Mouse (Mus musculus) ovary, adult 2 months (tissue): ENCODE measurements around the gene Itpripl2. TPM values are rescaled to one million over a fixed set of nuclear protein-coding genes. Genes with fewer than 3 reads are reported as not detected.

Experiments
- polyA plus RNA-seq: library from polyadenylated mRNA; depleted of rRNA; stranded (reverse); fragments of >200 nt; gene quantifications from 2 replicates; pipeline ENCODE4 v1.2.3, GENCODE M21; 2012; rRNA removed

The Itpripl2 gene
- 20.2 and 28.6 TPM in 2 replicates for polyA plus RNA-seq

DNA sequence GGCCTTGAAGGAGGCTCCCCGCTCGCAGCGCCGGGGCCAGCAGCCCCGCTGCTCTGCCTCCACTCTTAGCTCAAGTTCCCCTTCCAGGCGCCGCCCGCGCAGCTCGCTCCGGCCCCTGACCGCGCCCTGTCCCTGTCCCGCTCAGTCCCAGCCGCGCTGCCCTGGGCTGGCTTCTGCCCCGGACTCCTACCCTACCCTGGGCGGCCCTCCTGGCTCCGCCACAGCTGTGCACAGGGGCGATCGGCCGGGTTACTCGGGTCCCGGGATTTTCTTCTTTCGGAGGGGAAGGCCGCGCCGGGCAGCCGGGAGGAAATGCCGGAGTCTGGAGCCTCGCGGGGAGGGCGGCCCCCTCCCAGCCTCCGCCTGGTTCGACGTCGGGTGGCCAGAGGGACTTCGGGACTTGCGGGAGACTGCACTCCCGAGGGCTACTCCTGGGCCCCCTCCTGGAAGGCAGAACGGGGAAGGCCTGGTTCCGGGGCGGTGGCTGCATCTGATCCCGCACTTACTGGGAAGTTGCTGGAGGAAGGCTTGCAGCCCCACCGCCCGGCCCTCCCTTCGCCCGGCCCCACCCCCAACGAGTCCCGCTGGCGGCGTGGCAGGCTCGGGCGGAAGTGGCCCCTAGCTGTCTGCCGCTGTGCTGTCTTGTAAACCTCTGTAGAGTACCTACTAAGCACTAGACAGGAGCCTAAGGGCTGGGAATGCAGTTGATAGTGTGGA lies at the start of gene Itpripl2:
Gene Itpripl2 (minus strand): TSS at position 545 of the 717 bp plus-strand sequence.

DNA sequence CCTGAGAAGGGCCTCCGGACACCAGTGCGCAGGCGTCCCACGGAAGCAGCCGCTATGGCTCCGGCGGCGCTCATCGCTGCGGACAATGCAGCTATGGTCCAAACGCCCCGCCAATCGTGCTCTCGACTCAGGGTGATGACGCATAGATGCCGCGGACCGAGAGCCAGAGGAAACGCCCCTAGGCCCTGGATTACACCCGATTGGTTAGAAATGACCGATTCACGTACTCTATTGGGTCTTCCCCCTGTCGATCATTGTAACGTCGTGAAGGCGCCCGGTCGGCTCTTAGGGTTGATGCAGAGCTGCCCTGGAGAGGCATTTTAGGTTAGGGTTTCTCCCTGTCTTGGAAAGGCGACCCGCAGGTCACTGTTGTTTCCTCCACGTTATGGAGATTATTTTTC lies 41.4 kb upstream of the Itpripl2 start, which contains the start of gene Coq7:
Gene Coq7 (minus strand): TSS at position 179 of the 401 bp plus-strand sequence.

DNA sequence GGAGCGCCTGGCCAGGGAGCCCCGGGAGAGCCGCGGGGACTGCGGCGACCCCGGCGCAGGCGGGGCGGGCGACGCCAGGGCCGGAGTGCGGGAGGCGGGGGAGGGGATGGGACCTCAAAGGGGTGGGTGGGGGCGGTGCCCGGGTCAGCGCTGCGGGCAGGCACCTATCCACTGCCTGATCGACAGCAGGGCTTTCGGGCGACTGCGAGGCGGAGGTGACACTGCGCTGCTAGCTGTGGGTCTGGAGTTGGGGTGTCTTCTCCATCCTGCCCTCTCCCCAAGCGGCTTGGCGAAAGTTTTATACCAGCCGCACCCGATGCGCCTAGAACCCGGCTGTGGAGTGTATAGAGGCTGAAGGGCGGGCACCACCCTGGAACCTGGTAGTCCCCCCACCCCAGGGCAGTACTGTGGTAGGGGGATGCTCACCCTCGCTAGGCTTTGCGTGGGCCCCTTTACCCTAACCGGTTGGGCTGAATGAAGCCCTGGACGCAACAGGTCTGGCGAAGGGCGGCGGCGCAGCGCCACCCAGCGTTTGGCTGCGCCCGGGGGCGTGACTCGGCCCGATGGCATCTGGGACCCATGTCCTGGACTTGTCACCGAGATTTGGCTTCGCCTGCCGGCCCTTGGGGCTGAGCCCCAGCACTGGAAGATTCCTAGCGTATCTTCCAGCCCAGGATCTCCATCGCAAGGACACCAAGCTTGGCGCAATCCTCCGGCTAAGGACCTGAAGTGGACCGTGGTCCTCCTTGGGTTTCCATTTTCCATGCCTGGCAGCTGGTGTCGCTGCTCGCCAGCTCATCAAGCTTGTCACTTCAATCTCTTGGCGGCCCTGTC lies 43.4 kb downstream of the Itpripl2 start, which contains the start of gene Syt17:
Gene Syt17 (minus strand): TSS at position 89 of the 834 bp plus-strand sequence.

Other genes starting within 250 kb of the Itpripl2 start
- gene Smg1, start 248.3 kb downstream of the Itpripl2 start, polyA plus RNA-seq = 62.0 and 85.1 TPM in 2 replicates
- 0.40 and 0.73 TPM in 2 replicates for gene Syt17, start 43.8 kb downstream of the Itpripl2 start, polyA plus RNA-seq
- gene Coq7, start 41.4 kb upstream of the Itpripl2 start, polyA plus RNA-seq = 39.8 and 43.1 TPM in 2 replicates
- 0.42 and 0.46 TPM in 2 replicates for gene Tmc7, start 92.8 kb upstream of the Itpripl2 start, polyA plus RNA-seq
- 4.5 and 4.6 TPM in 2 replicates for gene Tmc5, start 105.3 kb upstream of the Itpripl2 start, polyA plus RNA-seq
- 497 and 672 TPM in 2 replicates for gene Gde1, start 213.8 kb upstream of the Itpripl2 start, polyA plus RNA-seq
- gene Ccp110, start 220.6 kb upstream of the Itpripl2 start, polyA plus RNA-seq = 2.8 and 3.5 TPM in 2 replicates
- gene Vps35l, start 248.3 kb upstream of the Itpripl2 start, polyA plus RNA-seq = 44.6 and 66.7 TPM in 2 replicates